Mouse (Mus musculus): ENCODE results near the gene Bin2. TPM values are rescaled to one million over a fixed set of nuclear protein-coding genes. Genes with fewer than 3 reads are reported as not detected.

Gene Bin2
- 3.9 and 5.4 TPM in 2 replicates for polyA plus RNA-seq (2014; fragmentation: Nextera tagmentation; extraction: Ambion mirVana)

GRCm38 (mm10) chr15:100669337-100669736 is at the start of gene Bin2:
Bin2 (minus strand) TSS chr15:100669553.
- no peak for ATAC-seq (replicated peaks; ENCODE audit: low FRiP score)
- Histone ChIP-seq H3K27ac (ENCODE audit: low read depth, low read length) (no peak within 1 kb of the TSS), H3K27me3 (ENCODE audit: control insufficient read depth, insufficient read depth, low read length) (no peaks in the 10 kb centered on the region), H3K4me1 (replicated peaks; ENCODE audit: control insufficient read depth, insufficient read depth, low read length) (no peaks in the 10 kb centered on the region; the same call in 1 of the 2 replicates), H3K4me3 (ENCODE audit: low read depth, low read length) (no peak within 1 kb of the TSS), H3K36me3 (ENCODE audit: control insufficient read depth, insufficient read depth, low read length) (no peaks in the 10 kb centered on the region), H3K9me3 (ENCODE audit: control insufficient read depth, low read length) (no peaks in the 10 kb centered on the region), H3K9ac (ENCODE audit: low read length) (no peak within 1 kb of the TSS), H3K4me2 (ENCODE audit: low read depth, low read length, severe bottlenecking) (no peak within 1 kb of the TSS)
- WGBS = 95% methylated on average over 20 of the region's 20 CpGs
- no peak for DNase-seq (ENCODE audit: low spot score)

- Histone ChIP-seq H3K4me2 (ENCODE audit: low read depth, low read length, severe bottlenecking) (no peak overlapping the region), H3K9me3 (ENCODE audit: control insufficient read depth, low read length) (no peaks in the 10 kb centered on the region), H3K36me3 (ENCODE audit: control insufficient read depth, insufficient read depth, low read length) (no peaks in the 10 kb centered on the region), H3K4me1 (replicated peaks; ENCODE audit: control insufficient read depth, insufficient read depth, low read length) (no peaks in the 10 kb centered on the region), H3K27ac (ENCODE audit: low read depth, low read length) (no peak overlapping the region), H3K9ac (ENCODE audit: low read length) (no peak overlapping the region), H3K4me3 (ENCODE audit: low read depth, low read length) (no peak overlapping the region), H3K27me3 (ENCODE audit: control insufficient read depth, insufficient read depth, low read length) (no peaks in the 10 kb centered on the region)
- DNase-seq (ENCODE audit: low spot score) (no peak), ATAC-seq (replicated peaks; ENCODE audit: low FRiP score) (no peak)
- WGBS = 78% methylated on average over 11 of the region's 11 CpGs
These were observed 49.2 kb upstream of the Bin2 start for GRCm38 (mm10) chr15:100718572-100718971.

- no peak for ATAC-seq (replicated peaks; ENCODE audit: low FRiP score)
- no peak overlapping the region for H3K27ac ChIP-seq (ENCODE audit: low read depth, low read length)
- DNase-seq (ENCODE audit: low spot score) = no peak
- H3K4me2 ChIP-seq (ENCODE audit: low read depth, low read length, severe bottlenecking) = no peak overlapping the region
- H3K9me3 ChIP-seq (ENCODE audit: control insufficient read depth, low read length) = no peaks in the 10 kb centered on the region
- no peaks in the 10 kb centered on the region for H3K27me3 ChIP-seq (ENCODE audit: control insufficient read depth, insufficient read depth, low read length)
- WGBS = 89% methylated on average over 6 of the region's 6 CpGs
- H3K4me1 ChIP-seq (replicated peaks; ENCODE audit: control insufficient read depth, insufficient read depth, low read length) = no peaks in the 10 kb centered on the region
- no peaks in the 10 kb centered on the region for H3K36me3 ChIP-seq (ENCODE audit: control insufficient read depth, insufficient read depth, low read length)
- H3K9ac ChIP-seq (ENCODE audit: low read length) = no peak overlapping the region
- H3K4me3 ChIP-seq (ENCODE audit: low read depth, low read length) = no peak overlapping the region
These were observed 48.6 kb upstream of the Bin2 start for GRCm38 (mm10) chr15:100717933-100718332.

- DNase-seq (ENCODE audit: low spot score) (no peak), ATAC-seq (replicated peaks; ENCODE audit: low FRiP score) (no peak)
- Histone ChIP-seq H3K27ac (ENCODE audit: low read depth, low read length) (no peak overlapping the region), H3K4me2 (ENCODE audit: low read depth, low read length, severe bottlenecking) (no peak overlapping the region), H3K4me3 (ENCODE audit: low read depth, low read length) (no peak overlapping the region), H3K27me3 (ENCODE audit: control insufficient read depth, insufficient read depth, low read length) (no peaks in the 10 kb centered on the region), H3K4me1 (replicated peaks; ENCODE audit: control insufficient read depth, insufficient read depth, low read length) (no peaks in the 10 kb centered on the region), H3K9ac (ENCODE audit: low read length) (no peak overlapping the region; the same call in 1 of the 2 replicates), H3K36me3 (ENCODE audit: control insufficient read depth, insufficient read depth, low read length) (no peaks in the 10 kb centered on the region), H3K9me3 (ENCODE audit: control insufficient read depth, low read length) (no peaks in the 10 kb centered on the region)
- 50% methylated on average over 9 of the region's 9 CpGs for WGBS
These were observed 46.1 kb upstream of the Bin2 start for GRCm38 (mm10) chr15:100715399-100715993.

GRCm38 (mm10) chr15:100714470-100714869 is 45.1 kb upstream of the Bin2 start:
- H3K27ac ChIP-seq (ENCODE audit: low read depth, low read length) = no peak overlapping the region
- no peak for ATAC-seq (replicated peaks; ENCODE audit: low FRiP score)

GRCm38 (mm10) chr15:100710838-100711237 is 41.5 kb upstream of the Bin2 start:
- ATAC-seq (replicated peaks; ENCODE audit: low FRiP score) (no peak), DNase-seq (ENCODE audit: low spot score) (no peak)
- WGBS = 69% methylated on average over 6 of the region's 6 CpGs

More at GRCm38 (mm10) chr15:100714470-100714869, 45.1 kb upstream of the Bin2 start:
- DNase-seq (ENCODE audit: low spot score) = no peak
- Histone ChIP-seq H3K36me3 (ENCODE audit: control insufficient read depth, insufficient read depth, low read length) (no peaks in the 10 kb centered on the region), H3K4me2 (ENCODE audit: low read depth, low read length, severe bottlenecking) (no peak overlapping the region), H3K4me3 (ENCODE audit: low read depth, low read length) (no peak overlapping the region), H3K4me1 (replicated peaks; ENCODE audit: control insufficient read depth, insufficient read depth, low read length) (no peaks in the 10 kb centered on the region), H3K9me3 (ENCODE audit: control insufficient read depth, low read length) (no peaks in the 10 kb centered on the region), H3K27me3 (ENCODE audit: control insufficient read depth, insufficient read depth, low read length) (no peaks in the 10 kb centered on the region), H3K9ac (ENCODE audit: low read length) (no peak overlapping the region)
- 95% methylated on average over 8 of the region's 8 CpGs for WGBS

DNA sequence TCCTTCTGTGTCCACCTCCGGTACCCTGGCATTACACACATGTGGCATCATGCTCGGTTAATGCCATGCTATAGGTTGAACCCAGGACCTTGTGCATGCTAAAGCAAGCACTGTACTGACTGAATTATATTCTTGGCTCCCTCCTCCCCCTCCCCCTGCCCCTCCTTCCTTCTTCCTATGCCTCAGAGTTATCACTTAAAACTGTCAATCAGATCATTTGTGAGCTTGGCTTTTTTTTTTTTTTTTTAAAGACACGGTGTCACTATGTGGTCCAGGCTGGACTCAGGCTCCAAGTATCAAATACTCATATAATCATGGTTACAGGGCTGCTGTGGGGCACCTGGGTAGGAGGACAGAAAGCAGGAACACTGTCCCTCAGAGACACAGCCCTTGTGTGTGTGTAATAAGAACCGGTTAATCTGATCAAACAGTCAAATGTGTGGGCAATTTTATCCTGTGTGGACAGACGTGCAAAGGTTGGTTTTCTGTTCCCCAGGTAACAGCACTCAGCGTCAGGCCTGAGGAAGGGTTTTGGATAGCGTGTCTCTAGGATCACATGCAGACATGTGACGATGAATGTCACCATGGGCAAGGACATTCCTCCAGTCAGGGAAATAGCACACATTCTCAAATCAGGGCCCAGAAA is 39.2 kb upstream of the Bin2 start:
- 85% methylated on average over 8 of the region's 8 CpGs for WGBS
- ATAC-seq (replicated peaks; ENCODE audit: low FRiP score) (no peak), DNase-seq (ENCODE audit: low spot score) (no peak)

More at GRCm38 (mm10) chr15:100710838-100711237, 41.5 kb upstream of the Bin2 start:
- H3K36me3 ChIP-seq (ENCODE audit: control insufficient read depth, insufficient read depth, low read length) = no peaks in the 10 kb centered on the region
- no peak overlapping the region for H3K9ac ChIP-seq (ENCODE audit: low read length)
- H3K4me3 ChIP-seq (ENCODE audit: low read depth, low read length) = no peak overlapping the region
- H3K9me3 ChIP-seq (ENCODE audit: control insufficient read depth, low read length) = no peaks in the 10 kb centered on the region
- no peak overlapping the region for H3K4me2 ChIP-seq (ENCODE audit: low read depth, low read length, severe bottlenecking)
- no peaks in the 10 kb centered on the region for H3K4me1 ChIP-seq (replicated peaks; ENCODE audit: control insufficient read depth, insufficient read depth, low read length)
- no peak overlapping the region for H3K27ac ChIP-seq (ENCODE audit: low read depth, low read length)
- H3K27me3 ChIP-seq (ENCODE audit: control insufficient read depth, insufficient read depth, low read length) = no peaks in the 10 kb centered on the region

DNA sequence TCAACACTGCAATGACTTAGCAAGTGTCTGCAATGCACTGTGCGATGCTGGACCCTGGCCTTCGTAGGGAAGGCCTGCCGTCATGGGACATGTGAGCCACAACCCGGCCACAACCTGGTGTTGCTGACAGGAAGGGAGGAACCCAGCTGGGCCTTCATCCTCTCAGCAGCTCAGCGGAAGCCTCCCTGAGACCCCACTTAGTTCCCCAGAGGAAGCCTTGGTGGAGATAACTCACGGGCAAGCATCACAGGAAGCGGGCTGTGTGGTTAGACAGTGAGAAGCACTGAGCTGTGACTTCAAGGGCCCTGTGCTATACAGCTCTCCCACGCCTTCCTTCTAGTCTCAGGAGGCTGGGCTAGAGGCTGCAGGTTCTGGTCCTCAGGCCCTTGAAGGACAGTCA is 36.9 kb upstream of the Bin2 start:
- Histone ChIP-seq H3K4me1 (replicated peaks; ENCODE audit: control insufficient read depth, insufficient read depth, low read length) (no peaks in the 10 kb centered on the region), H3K36me3 (ENCODE audit: control insufficient read depth, insufficient read depth, low read length) (no peaks in the 10 kb centered on the region), H3K4me2 (ENCODE audit: low read depth, low read length, severe bottlenecking) (no peak overlapping the region), H3K9me3 (ENCODE audit: control insufficient read depth, low read length) (no peaks in the 10 kb centered on the region), H3K9ac (ENCODE audit: low read length) (no peak overlapping the region), H3K27ac (ENCODE audit: low read depth, low read length) (no peak overlapping the region), H3K27me3 (ENCODE audit: control insufficient read depth, insufficient read depth, low read length) (peaks cover 3% of the 10 kb centered on the region; the same call in 1 of the 2 replicates), H3K4me3 (ENCODE audit: low read depth, low read length) (no peak overlapping the region)
- ATAC-seq (replicated peaks; ENCODE audit: low FRiP score) (no peak), DNase-seq (ENCODE audit: low spot score) (no peak)
- WGBS = 76% methylated on average over 8 of the region's 8 CpGs

More for the DNA sequence above, 39.2 kb upstream of the Bin2 start:
- Histone ChIP-seq H3K27me3 (ENCODE audit: control insufficient read depth, insufficient read depth, low read length) (no peaks in the 10 kb centered on the region), H3K9ac (ENCODE audit: low read length) (no peak overlapping the region), H3K4me1 (replicated peaks; ENCODE audit: control insufficient read depth, insufficient read depth, low read length) (no peaks in the 10 kb centered on the region), H3K27ac (ENCODE audit: low read depth, low read length) (no peak overlapping the region), H3K9me3 (ENCODE audit: control insufficient read depth, low read length) (no peaks in the 10 kb centered on the region), H3K4me2 (ENCODE audit: low read depth, low read length, severe bottlenecking) (no peak overlapping the region), H3K36me3 (ENCODE audit: control insufficient read depth, insufficient read depth, low read length) (no peaks in the 10 kb centered on the region), H3K4me3 (ENCODE audit: low read depth, low read length) (no peak overlapping the region)

- H3K27ac ChIP-seq (ENCODE audit: low read depth, low read length) = no peak overlapping the region
- H3K27me3 ChIP-seq (ENCODE audit: control insufficient read depth, insufficient read depth, low read length) = peaks cover 3% of the 10 kb centered on the region; the same call in 1 of the 2 replicates
- ATAC-seq (replicated peaks; ENCODE audit: low FRiP score) = no peak
- no peaks in the 10 kb centered on the region for H3K9me3 ChIP-seq (ENCODE audit: control insufficient read depth, low read length)
- H3K4me3 ChIP-seq (ENCODE audit: low read depth, low read length) = no peak overlapping the region
- WGBS = 89% methylated on average over 1 of the region's 1 CpGs
- no peak for DNase-seq (ENCODE audit: low spot score)
- no peaks in the 10 kb centered on the region for H3K36me3 ChIP-seq (ENCODE audit: control insufficient read depth, insufficient read depth, low read length)
- no peak overlapping the region for H3K9ac ChIP-seq (ENCODE audit: low read length)
- no peak overlapping the region for H3K4me2 ChIP-seq (ENCODE audit: low read depth, low read length, severe bottlenecking)
- no peaks in the 10 kb centered on the region for H3K4me1 ChIP-seq (replicated peaks; ENCODE audit: control insufficient read depth, insufficient read depth, low read length)
These were observed 36.0 kb upstream of the Bin2 start for GRCm38 (mm10) chr15:100705376-100705775.
